Mouse (Mus musculus): Measurements from ENCODE around the gene Gm43518.

GRCm38 (mm10) chr5:123884332-123884731, 42.9 kb upstream of the Gm43518 start:
- TF ChIP-seq CTCF (IDR thresholded peaks at IDR 0.05; ENCODE audit: control insufficient read depth, insufficient read depth, insufficient replicate concordance, low read depth, low read length): no peak
- no peak for TF ChIP-seq POLR2A (IDR thresholded peaks at IDR 0.05; ENCODE audit: control insufficient read depth, low read depth, low read length)
